Mouse (Mus musculus): ENCODE results near the gene Tubb2a. TPM values are rescaled to one million over a fixed set of nuclear protein-coding genes. Genes with fewer than 3 reads are reported as not detected.
A peak's percentile ranks its signal among the peaks of the same experiment; 100 is the strongest.

Gene Tubb2a
- polyA plus RNA-seq, 1 experiment from 2014 or later: 292 TPM

GRCm38 (mm10) chr13:34109035-34109676 lies 31.3 kb upstream of the Tubb2a start:
- Histone ChIP-seq H3K4me2 (replicated peaks; ENCODE audit: low read depth) (no peak overlapping the region), H3K36me3 (ENCODE audit: control insufficient read depth, insufficient read depth) (no peaks in the 10 kb centered on the region), H3K27ac (ENCODE audit: low read depth, low read length) (no peak overlapping the region), H3K4me1 (replicated peaks; ENCODE audit: control insufficient read depth, insufficient read depth, low read length) (no peaks in the 10 kb centered on the region), H3K27me3 (replicated peaks; ENCODE audit: control insufficient read depth, insufficient read depth, low read length) (no peaks in the 10 kb centered on the region), H3K9ac (ENCODE audit: low read depth, low read length) (no peak overlapping the region), H3K9me3 (ENCODE audit: control insufficient read depth) (no peaks in the 10 kb centered on the region), H3K4me3 (ENCODE audit: low read depth, low read length) (no peak overlapping the region)
- TF ChIP-seq CTCF (IDR thresholded peaks at IDR 0.05; ENCODE audit: low read depth): no peak
- WGBS: 68% methylated on average over 4 of the region's 4 CpGs
- no peak for ATAC-seq

- WGBS: 88% methylated on average over 1 of the region's 1 CpGs
- H3K4me1 ChIP-seq (replicated peaks; ENCODE audit: control insufficient read depth, insufficient read depth, low read length): no peaks in the 10 kb centered on the region
- no peak for TF ChIP-seq CTCF (IDR thresholded peaks at IDR 0.05; ENCODE audit: low read depth)
- H3K4me3 ChIP-seq (ENCODE audit: low read depth, low read length): no peak overlapping the region
- H3K9me3 ChIP-seq (ENCODE audit: control insufficient read depth): no peaks in the 10 kb centered on the region
- H3K9ac ChIP-seq (ENCODE audit: low read depth, low read length): no peak overlapping the region
- H3K4me2 ChIP-seq (replicated peaks; ENCODE audit: low read depth): no peak overlapping the region
- peak overlapping the region; percentile 16; the same call in 1 of the 2 replicates for H3K27ac ChIP-seq (ENCODE audit: low read depth, low read length)
- no peaks in the 10 kb centered on the region for H3K36me3 ChIP-seq (ENCODE audit: control insufficient read depth, insufficient read depth)
- ATAC-seq: no peak
- no peaks in the 10 kb centered on the region for H3K27me3 ChIP-seq (replicated peaks; ENCODE audit: control insufficient read depth, insufficient read depth, low read length)
These were observed 29.2 kb upstream of the Tubb2a start for GRCm38 (mm10) chr13:34106999-34107398.

- no peaks in the 10 kb centered on the region for H3K4me1 ChIP-seq (replicated peaks; ENCODE audit: control insufficient read depth, insufficient read depth, low read length)
- H3K27me3 ChIP-seq (replicated peaks; ENCODE audit: control insufficient read depth, insufficient read depth, low read length): no peaks in the 10 kb centered on the region
- ATAC-seq: no peak
- no peaks in the 10 kb centered on the region for H3K9me3 ChIP-seq (ENCODE audit: control insufficient read depth)
- H3K4me2 ChIP-seq (replicated peaks; ENCODE audit: low read depth): no peak overlapping the region
- H3K9ac ChIP-seq (ENCODE audit: low read depth, low read length): no peak overlapping the region
- no peak overlapping the region for H3K27ac ChIP-seq (ENCODE audit: low read depth, low read length)
- no peak overlapping the region for H3K4me3 ChIP-seq (ENCODE audit: low read depth, low read length)
- WGBS: 84% methylated on average over 2 of the region's 2 CpGs
- no peaks in the 10 kb centered on the region for H3K36me3 ChIP-seq (ENCODE audit: control insufficient read depth, insufficient read depth)
- TF ChIP-seq CTCF (IDR thresholded peaks at IDR 0.05; ENCODE audit: low read depth): peak; percentile 30
These were observed 28.4 kb upstream of the Tubb2a start for GRCm38 (mm10) chr13:34106256-34106655.

- H3K4me2 ChIP-seq (replicated peaks; ENCODE audit: low read depth): no peak overlapping the region
- no peak for TF ChIP-seq CTCF (IDR thresholded peaks at IDR 0.05; ENCODE audit: low read depth)
- H3K4me3 ChIP-seq (ENCODE audit: low read depth, low read length): no peak overlapping the region
- H3K27me3 ChIP-seq (replicated peaks; ENCODE audit: control insufficient read depth, insufficient read depth, low read length): no peaks in the 10 kb centered on the region
- WGBS: 75% methylated on average over 1 of the region's 1 CpGs
- no peaks in the 10 kb centered on the region for H3K9me3 ChIP-seq (ENCODE audit: control insufficient read depth)
- ATAC-seq: no peak
- H3K4me1 ChIP-seq (replicated peaks; ENCODE audit: control insufficient read depth, insufficient read depth, low read length): no peaks in the 10 kb centered on the region
- H3K36me3 ChIP-seq (ENCODE audit: control insufficient read depth, insufficient read depth): no peaks in the 10 kb centered on the region
- no peak overlapping the region for H3K27ac ChIP-seq (ENCODE audit: low read depth, low read length)
- no peak overlapping the region for H3K9ac ChIP-seq (ENCODE audit: low read depth, low read length)
These were observed 27.6 kb upstream of the Tubb2a start for GRCm38 (mm10) chr13:34105364-34105763.

GRCm38 (mm10) chr13:34101908-34102307 lies 24.1 kb upstream of the Tubb2a start:
- no peak for ATAC-seq
- no peaks in the 10 kb centered on the region for H3K4me1 ChIP-seq (replicated peaks; ENCODE audit: control insufficient read depth, insufficient read depth, low read length)
- H3K36me3 ChIP-seq (ENCODE audit: control insufficient read depth, insufficient read depth): no peaks in the 10 kb centered on the region
- H3K4me3 ChIP-seq (ENCODE audit: low read depth, low read length): no peak overlapping the region
- no peak overlapping the region for H3K9ac ChIP-seq (ENCODE audit: low read depth, low read length)
- no peaks in the 10 kb centered on the region for H3K9me3 ChIP-seq (ENCODE audit: control insufficient read depth)
- TF ChIP-seq CTCF (IDR thresholded peaks at IDR 0.05; ENCODE audit: low read depth): no peak
- WGBS: 81% methylated on average over 9 of the region's 9 CpGs
- H3K4me2 ChIP-seq (replicated peaks; ENCODE audit: low read depth): no peak overlapping the region
- H3K27me3 ChIP-seq (replicated peaks; ENCODE audit: control insufficient read depth, insufficient read depth, low read length): no peaks in the 10 kb centered on the region
- H3K27ac ChIP-seq (ENCODE audit: low read depth, low read length): no peak overlapping the region

- Histone ChIP-seq H3K4me2 (replicated peaks; ENCODE audit: low read depth) (no peak overlapping the region), H3K9ac (ENCODE audit: low read depth, low read length) (no peak overlapping the region), H3K4me3 (ENCODE audit: low read depth, low read length) (no peak overlapping the region), H3K36me3 (ENCODE audit: control insufficient read depth, insufficient read depth) (no peaks in the 10 kb centered on the region), H3K4me1 (replicated peaks; ENCODE audit: control insufficient read depth, insufficient read depth, low read length) (no peaks in the 10 kb centered on the region), H3K9me3 (ENCODE audit: control insufficient read depth) (no peaks in the 10 kb centered on the region), H3K27ac (ENCODE audit: low read depth, low read length) (no peak overlapping the region), H3K27me3 (replicated peaks; ENCODE audit: control insufficient read depth, insufficient read depth, low read length) (no peaks in the 10 kb centered on the region)
- ATAC-seq: no peak
- 95% methylated on average over 10 of the region's 10 CpGs for WGBS
- no peak for TF ChIP-seq CTCF (IDR thresholded peaks at IDR 0.05; ENCODE audit: low read depth)
These were observed 23.4 kb upstream of the Tubb2a start for GRCm38 (mm10) chr13:34101247-34101646.
